Mouse (Mus musculus) CD4-positive, CD25-positive, alpha-beta regulatory T cell, adult 4 months (primary cell): ENCODE measurements around the gene Ddah2. TPM values are rescaled to one million over a fixed set of nuclear protein-coding genes. Genes with fewer than 3 reads are reported as not detected.

Experiments used
- ATAC-seq: one replicate; pipeline ENCODE4 v1.8.0; 2017
- polyA plus RNA-seq, 2 experiments: library from polyadenylated mRNA; unstranded; fragments of 100-300 nt; shearing (Covaris generic); gene quantifications; one replicate each; pipeline ENCODE4 v1.2.1; 2017

The Ddah2 gene
- polyA plus RNA-seq, 2 experiments from 2014 or later, result 1.1 to 6.3 TPM

- ATAC-seq, result no peak
Observed at GRCm38 (mm10) chr17:35105740-35106389, 47.0 kb downstream of the Ddah2 start.

- no peak for ATAC-seq
Observed at GRCm38 (mm10) chr17:35106522-35106921, 47.7 kb downstream of the Ddah2 start.

GRCm38 (mm10) chr17:35108097-35108496 lies 49.3 kb downstream of the Ddah2 start, which contains the start of gene Ly6g5c:
Gene Ly6g5c, plus strand, starts transcription at chr17:35108279.
- no peak for ATAC-seq

Other genes with a start within 250 kb of the Ddah2 start
- 10 to 100 TPM; 24.4 to 46.0 TPM for gene Stk19, start 222.1 kb upstream of the Ddah2 start, polyA plus RNA-seq
- gene Dxo, start 222.0 kb upstream of the Ddah2 start, polyA plus RNA-seq, result 10 to 100 TPM; 28.8 to 33.4 TPM
- 10 to 100 TPM; 26.8 to 44.1 TPM for gene Skiv2l, start 208.8 kb upstream of the Ddah2 start, polyA plus RNA-seq
- gene Nelfe, start 208.6 kb upstream of the Ddah2 start, polyA plus RNA-seq, result 10 to 100 TPM; 33.2 to 44.8 TPM
- gene Cfb, start 196.5 kb upstream of the Ddah2 start, polyA plus RNA-seq, result under 1 TPM; 0.27 to 0.61 TPM
- gene Zbtb12, start 179.6 kb upstream of the Ddah2 start, polyA plus RNA-seq, result not detected
- not detected for gene Gm20547, start 177.0 kb upstream of the Ddah2 start, polyA plus RNA-seq
- 1 to 10 TPM; 1.1 to 2.5 TPM for gene C2, start 160.8 kb upstream of the Ddah2 start, polyA plus RNA-seq
- 10 to 100 TPM; 21.8 to 30.5 TPM for gene Ehmt2, start 160.6 kb upstream of the Ddah2 start, polyA plus RNA-seq
- not detected for gene Slc44a4, start 144.6 kb upstream of the Ddah2 start, polyA plus RNA-seq
- 10 to 100 TPM; 32.5 to 40.6 TPM for gene Neu1, start 127.8 kb upstream of the Ddah2 start, polyA plus RNA-seq
- 1 to 10 TPM in 1 of 2 experiments, under 1 TPM in 1; 0.84 to 3.7 TPM for gene Hspa1b, start 99.8 kb upstream of the Ddah2 start, polyA plus RNA-seq
- gene Gm20481, start 89.1 kb upstream of the Ddah2 start, polyA plus RNA-seq, result 1 to 10 TPM in 1 of 2 experiments, not detected in 1; 3.1 TPM
- 1 to 10 TPM in 1 of 2 experiments, not detected in 1; 1.1 TPM for gene Hspa1a, start 86.9 kb upstream of the Ddah2 start, polyA plus RNA-seq
- gene Hspa1l, start 86.3 kb upstream of the Ddah2 start, polyA plus RNA-seq, result 1 to 10 TPM in 1 of 2 experiments, under 1 TPM in 1; 0.17 to 1.3 TPM
- 10 to 100 TPM; 51.4 to 54.8 TPM for gene Lsm2, start 77.2 kb upstream of the Ddah2 start, polyA plus RNA-seq
- gene Vars, start 58.0 kb upstream of the Ddah2 start, polyA plus RNA-seq, result 10 to 100 TPM; 28.4 to 31.6 TPM
- gene Vwa7, start 42.5 kb upstream of the Ddah2 start, polyA plus RNA-seq, result under 1 TPM; 0.12 to 0.14 TPM
- 1 to 10 TPM; 2.7 to 2.8 TPM for gene Sapcd1, start 31.0 kb upstream of the Ddah2 start, polyA plus RNA-seq
- gene Msh5, start 12.3 kb upstream of the Ddah2 start, polyA plus RNA-seq, result 1 to 10 TPM; 1.8 to 2.5 TPM
- gene Clic1, start 9.1 kb upstream of the Ddah2 start, polyA plus RNA-seq, result 100 to 1,000 TPM; 490 to 619 TPM
- gene Ly6g6c, start 6.4 kb downstream of the Ddah2 start, polyA plus RNA-seq, result not detected
- gene Mpig6b, start 7.1 kb downstream of the Ddah2 start, polyA plus RNA-seq, result not detected
- not detected for gene Ly6g6e, start 17.9 kb downstream of the Ddah2 start, polyA plus RNA-seq
- not detected for gene Ly6g6d, start 19.0 kb downstream of the Ddah2 start, polyA plus RNA-seq
- gene Ly6g6f, start 26.6 kb downstream of the Ddah2 start, polyA plus RNA-seq, result not detected
- gene Abhd16a, start 30.2 kb downstream of the Ddah2 start, polyA plus RNA-seq, result 10 to 100 TPM; 23.5 to 27.2 TPM
- gene Ly6g5c, start 49.2 kb downstream of the Ddah2 start, polyA plus RNA-seq, result not detected
- 1 to 10 TPM; 2.5 to 2.8 TPM for gene Ly6g5b, start 56.4 kb downstream of the Ddah2 start, polyA plus RNA-seq
- 10 to 100 TPM; 80.4 to 86.0 TPM for gene Gpank1, start 62.4 kb downstream of the Ddah2 start, polyA plus RNA-seq
- gene Csnk2b, start 63.0 kb downstream of the Ddah2 start, polyA plus RNA-seq, result 100 to 1,000 TPM; 243 to 284 TPM
- 10 to 100 TPM; 24.2 to 33.4 TPM for gene D17H6S53E, start 67.3 kb downstream of the Ddah2 start, polyA plus RNA-seq
- under 1 TPM in 1 of 2 experiments, not detected in 1; 0.32 TPM for gene Apom, start 73.0 kb downstream of the Ddah2 start, polyA plus RNA-seq
- 10 to 100 TPM; 16.9 to 31.5 TPM for gene Bag6, start 76.1 kb downstream of the Ddah2 start, polyA plus RNA-seq
- gene Prrc2a, start 105.9 kb downstream of the Ddah2 start, polyA plus RNA-seq, result 10 to 100 TPM; 43.0 to 75.1 TPM
- gene Aif1, start 117.0 kb downstream of the Ddah2 start, polyA plus RNA-seq, result 1 to 10 TPM; 1.8 to 3.7 TPM
- gene Lst1, start 129.4 kb downstream of the Ddah2 start, polyA plus RNA-seq, result 10 to 100 TPM in 1 of 2 experiments, 1 to 10 TPM in 1; 7.3 to 10.0 TPM
- gene Ltb, start 135.4 kb downstream of the Ddah2 start, polyA plus RNA-seq, result 100 to 1,000 TPM; 154 to 344 TPM
- 10 to 100 TPM; 15.3 to 23.5 TPM for gene Tnf, start 143.0 kb downstream of the Ddah2 start, polyA plus RNA-seq
- gene Lta, start 146.3 kb downstream of the Ddah2 start, polyA plus RNA-seq, result 10 to 100 TPM; 82.7 to 99.0 TPM
- gene Gm16181, start 161.8 kb downstream of the Ddah2 start, polyA plus RNA-seq, result 1 to 10 TPM in 1 of 2 experiments, under 1 TPM in 1; 0.79 to 1.4 TPM
- 1 to 10 TPM; 6.3 to 8.2 TPM for gene Atp6v1g2, start 174.6 kb downstream of the Ddah2 start, polyA plus RNA-seq
- 1 to 10 TPM; 2.0 to 2.2 TPM for gene Nfkbil1, start 176.8 kb downstream of the Ddah2 start, polyA plus RNA-seq
- 100 to 1,000 TPM; 255 to 357 TPM for gene Ddx39b, start 182.7 kb downstream of the Ddah2 start, polyA plus RNA-seq
- 1,000 to 10,000 TPM; 4,417 to 6,162 TPM for gene H2-D1, start 203.7 kb downstream of the Ddah2 start, polyA plus RNA-seq